Mouse (Mus musculus) liver, embryonic 14.5 days (tissue): Measurements from ENCODE around the gene St6galnac3.

Source experiments
- CTCF ChIP-seq: IDR thresholded peaks from 2 replicates; pipeline ENCODE4 v1.5.1; 2016; ENCODE audit warnings: antibody characterized with exemption, low read depth, control low read depth
- EP300 ChIP-seq: IDR thresholded peaks from 2 replicates; pipeline ENCODE4 v1.6.1; 2016; ENCODE audit warnings: antibody characterized with exemption, low read depth

DNA sequence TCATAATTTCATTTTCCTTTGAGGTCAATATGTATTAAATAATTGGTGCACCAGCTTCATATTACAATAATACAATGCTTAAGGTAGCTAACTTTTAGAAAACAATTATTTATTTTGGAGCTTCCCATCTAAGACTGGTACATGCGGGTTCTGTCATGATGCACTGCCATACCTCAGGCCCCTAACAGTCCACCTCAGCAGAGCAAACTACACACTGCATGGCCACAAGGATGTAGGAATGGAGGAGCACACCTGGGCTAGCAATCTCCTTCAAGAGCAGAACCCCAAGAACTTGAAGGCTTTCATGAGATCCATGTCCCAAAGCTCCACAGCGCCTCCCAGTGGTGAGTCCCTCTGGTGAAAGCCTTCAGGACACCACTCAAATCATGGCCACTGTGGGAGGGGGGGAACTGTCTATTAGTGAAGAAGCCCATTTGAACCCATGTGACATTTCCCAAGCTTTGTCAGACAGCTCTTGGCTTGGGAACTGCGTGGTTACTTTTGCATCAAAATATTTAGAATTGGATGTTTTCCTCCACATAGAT, 223.6 kb downstream of the St6galnac3 start:
- TF ChIP-seq CTCF = peak; percentile 85
- TF ChIP-seq EP300 = no peak
